10 mouse cellular contexts compared by ENCODE assay signal in the genomic region with DNA sequence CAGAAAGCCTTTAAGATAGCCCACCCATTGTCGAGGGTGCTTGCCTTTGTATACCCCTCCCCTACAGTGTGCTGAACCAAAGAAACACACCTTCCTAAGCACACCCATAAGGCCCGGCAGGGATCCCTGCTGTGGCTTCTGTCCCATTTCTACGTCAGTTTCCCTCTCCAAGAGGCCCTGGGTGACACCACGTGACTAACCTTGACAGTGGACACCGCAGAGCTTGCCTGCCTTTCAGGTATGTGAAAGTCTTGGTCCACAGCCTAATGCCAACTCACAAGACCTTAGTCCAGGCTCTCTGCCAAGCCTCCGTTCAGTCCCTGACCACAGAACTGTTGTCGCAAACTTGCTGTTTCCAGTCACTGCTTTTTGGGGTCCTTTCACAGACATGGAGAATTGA. TPM values are rescaled to one million over a fixed set of nuclear protein-coding genes. Genes with fewer than 3 reads are reported as not detected.
DNase-seq lines count a peak whose midpoint lies in the region; ATAC-seq and TF ChIP-seq lines count a peak whose summit lies in the region.
"Had no signal": no experiment of that assay in that cellular context is flagged by ENCODE, and none has a peak within 500 bp of the region (broad histone marks: within the 10 kb centered on the region; RNA-seq: fewer than 3 reads in every experiment).

No protein-coding gene starts in this region.

- no peak for TF ChIP-seq CTCF in forebrain, postnatal 0 days (IDR thresholded peaks at IDR 0.05; ENCODE audit: low read depth)

- no peaks in the 10 kb centered on the region for H3K27me3 ChIP-seq in heart, embryonic 12.5 days (replicated peaks)
- H3K27me3 ChIP-seq in forebrain, postnatal 0 days (ENCODE audit: insufficient read depth, low read length): no peaks in the 10 kb centered on the region

- 44% methylated on average over 7 of the region's 7 CpGs for WGBS in heart, embryonic 12.5 days
- WGBS in forebrain, postnatal 0 days: 72% methylated on average over 7 of the region's 7 CpGs

- intact Hi-C loops in left cerebral cortex, postnatal 14 days (cut with DNase I): no loop called here

- H3K4me3 ChIP-seq in heart, embryonic 12.5 days: no peak overlapping the region
- no peak overlapping the region for H3K4me3 ChIP-seq in forebrain, postnatal 0 days (ENCODE audit: low read depth, low read length)
- H3K4me3 ChIP-seq: heart, adult 2 months had no signal

- no peak overlapping the region for H3K9ac ChIP-seq in heart, embryonic 12.5 days
- H3K9ac ChIP-seq in forebrain, postnatal 0 days: no peak overlapping the region

- H3K27ac ChIP-seq in heart, embryonic 12.5 days (ENCODE audit: poor library complexity, severe bottlenecking): peak overlapping the region; percentile 61
- no peak overlapping the region for H3K27ac ChIP-seq in forebrain, postnatal 0 days (ENCODE audit: low read depth, low read length)
- H3K27ac ChIP-seq: heart, adult 2 months had no signal

- peak; percentile 87 for ATAC-seq in heart, embryonic 12.5 days (ENCODE audit: insufficient number of reproducible peaks, low FRiP score)
- ATAC-seq in forebrain, postnatal 0 days: no peak

- peak overlapping the region; percentile 38 for H3K4me2 ChIP-seq in heart, embryonic 12.5 days
- H3K4me2 ChIP-seq in forebrain, postnatal 0 days (ENCODE audit: low read depth): no peak overlapping the region

- H3K36me3 ChIP-seq in heart, embryonic 12.5 days: no peaks in the 10 kb centered on the region
- no peaks in the 10 kb centered on the region for H3K36me3 ChIP-seq in forebrain, postnatal 0 days (ENCODE audit: insufficient read depth)

- no peaks in the 10 kb centered on the region for H3K9me3 ChIP-seq in heart, embryonic 12.5 days (replicated peaks)
- no peaks in the 10 kb centered on the region for H3K9me3 ChIP-seq in forebrain, postnatal 0 days (ENCODE audit: low read length)

- peak; percentile 16 to 21 for DNase-seq in cerebellum, postnatal 10 days
- DNase-seq in cerebellum, adult 9-11 months: no peak
- peak; percentile 89 to 92 for DNase-seq in kidney, postnatal 36 days
- DNase-seq in spleen, postnatal 10 days (ENCODE audit: low spot score in 2 of 2): peak; percentile 47 to 60
- no peak for DNase-seq in forebrain, postnatal 0 days
- no peak for DNase-seq in left cerebral cortex, postnatal 14 days (ENCODE audit: low spot score in 2 of 2)
- no peak for DNase-seq in T-cell, adult 2 months (ENCODE audit: low spot score)

- H3K4me1 ChIP-seq in heart, embryonic 12.5 days (replicated peaks): peaks cover 16% of the 10 kb centered on the region
- H3K4me1 ChIP-seq in forebrain, postnatal 0 days (ENCODE audit: insufficient read depth): no peaks in the 10 kb centered on the region

RNA-seq across cellular contexts. Expression of a gene that starts 20.1 kb away (rescaled TPM):
- polyA plus RNA-seq in heart, embryonic 12.5 days (2016; fragmentation: Nextera tagmentation; extraction: Ambion mirVana): not detected in 2 replicates
- total RNA-seq in forebrain, postnatal 0 days (2014; rRNA removed): 0.33 and 0.38 TPM in 2 replicates
- polyA plus RNA-seq in forebrain, postnatal 0 days (2015; fragmentation: Nextera tagmentation; extraction: Ambion mirVana): 0.04 and 0.11 TPM in 2 replicates
- under 1 TPM in 1 of 2 experiments, not detected in 1; 0.11 TPM for total RNA-seq in left cerebral cortex, postnatal 14 days (2021)
- total RNA-seq: heart, adult 2 months had no signal
- polyA plus RNA-seq: C2C12; heart, adult 2 months had no signal

RNA-seq across cellular contexts. Expression of a gene that starts 26.5 kb away (rescaled TPM):
- 76.7 and 78.7 TPM in 2 replicates for polyA plus RNA-seq in heart, embryonic 12.5 days (2016; fragmentation: Nextera tagmentation; extraction: Ambion mirVana)
- total RNA-seq in forebrain, postnatal 0 days (2014; rRNA removed): 66.7 and 72.1 TPM in 2 replicates
- polyA plus RNA-seq in forebrain, postnatal 0 days (2015; fragmentation: Nextera tagmentation; extraction: Ambion mirVana): 88.5 and 92.8 TPM in 2 replicates
- total RNA-seq in left cerebral cortex, postnatal 14 days (2021): 100 to 1,000 TPM; 101 to 111 TPM

Comparison
In these comparisons a context has a peak if more than half of its experiments do, and no peak if none do; other contexts are left out.
1. DNase-seq: peak in cerebellum, postnatal 10 days (2 of 2), kidney, postnatal 36 days (2 of 2) and spleen, postnatal 10 days (2 of 2); none in cerebellum, adult 9-11 months (single experiment), forebrain, postnatal 0 days (single experiment), left cerebral cortex, postnatal 14 days (0 of 2) and T-cell, adult 2 months (single experiment).